Mouse (Mus musculus) adrenal gland, adult 8-10 months (tissue): ENCODE measurements around the gene Kdelc2. TPM values are rescaled to one million over a fixed set of nuclear protein-coding genes. Genes with fewer than 3 reads are reported as not detected.

Experiments
- DNase-seq: peaks from one replicate; pipeline ENCODE4 v3.0.0; 2022
- total RNA-seq, 4 experiments: library from RNA; stranded (reverse); gene quantifications; 2 replicates each; pipeline ENCODE4 v1.2.4; 2022

Kdelc2 gene
- 10 to 100 TPM in 3 of 4 experiments, 1 to 10 TPM in 1; 9.7 to 13.6 (median 10.5) TPM for total RNA-seq

- peak; percentile 76 for DNase-seq
These were observed at the start of gene Kdelc2 for GRCm38 (mm10) chr9:53383951-53384866. Kdelc2 (plus strand) TSS chr9:53384025.

- no peak for DNase-seq
These were observed 48.7 kb upstream of the Kdelc2 start for GRCm38 (mm10) chr9:53335131-53335530.

- DNase-seq, result no peak
These were observed 44.2 kb upstream of the Kdelc2 start for GRCm38 (mm10) chr9:53339603-53340002.

DNA sequence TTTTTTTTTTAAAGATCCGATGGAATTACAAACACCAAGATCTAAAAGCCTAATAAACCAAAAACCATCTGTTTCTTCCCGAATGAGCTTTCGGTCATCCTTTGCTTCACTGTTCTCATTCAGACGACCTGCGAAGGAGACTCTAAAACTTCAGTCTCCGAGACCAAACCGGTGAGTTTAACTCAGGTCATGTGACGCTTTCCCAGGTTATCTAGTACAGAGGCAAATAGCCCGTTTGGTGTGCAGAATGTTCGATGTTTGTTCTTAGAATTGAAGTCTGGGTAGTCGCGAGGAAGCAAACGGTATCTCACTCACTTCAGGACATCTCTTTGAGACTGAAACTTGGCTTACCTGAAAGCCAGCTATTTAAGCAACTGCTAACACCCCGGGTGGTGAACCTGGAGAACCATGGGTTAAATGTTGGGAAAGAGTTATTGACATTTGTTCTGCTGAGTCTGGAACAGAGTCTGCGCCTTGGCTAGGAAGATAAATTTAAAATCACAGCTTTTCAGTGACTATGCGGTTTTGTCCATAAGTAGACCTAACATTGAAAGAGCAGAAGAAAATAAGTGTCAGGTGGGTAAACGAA lies 43.4 kb upstream of the Kdelc2 start:
- no peak for DNase-seq

DNA sequence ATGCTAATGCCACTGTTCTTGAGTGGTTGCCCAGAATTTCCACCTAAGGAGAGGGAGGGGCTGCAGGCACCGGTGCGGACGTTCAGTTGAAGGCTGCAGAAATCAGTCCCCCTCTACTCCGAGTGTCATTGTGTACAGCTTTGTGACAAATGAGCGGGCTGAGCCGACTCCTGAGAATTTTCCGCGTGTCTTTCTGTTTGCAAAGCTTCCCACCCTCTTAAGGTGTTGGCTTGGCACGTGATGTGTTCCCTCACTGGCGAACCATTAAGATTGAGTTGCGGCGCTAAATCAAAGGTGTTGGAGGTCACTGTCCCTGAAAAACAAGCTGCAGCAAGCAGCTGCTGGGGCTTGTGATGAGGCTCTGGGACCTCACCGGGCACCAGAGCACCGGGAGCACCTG lies 42.9 kb upstream of the Kdelc2 start:
- DNase-seq, result no peak

GRCm38 (mm10) chr9:53341981-53342380 lies 41.8 kb upstream of the Kdelc2 start:
- DNase-seq, result no peak

DNA sequence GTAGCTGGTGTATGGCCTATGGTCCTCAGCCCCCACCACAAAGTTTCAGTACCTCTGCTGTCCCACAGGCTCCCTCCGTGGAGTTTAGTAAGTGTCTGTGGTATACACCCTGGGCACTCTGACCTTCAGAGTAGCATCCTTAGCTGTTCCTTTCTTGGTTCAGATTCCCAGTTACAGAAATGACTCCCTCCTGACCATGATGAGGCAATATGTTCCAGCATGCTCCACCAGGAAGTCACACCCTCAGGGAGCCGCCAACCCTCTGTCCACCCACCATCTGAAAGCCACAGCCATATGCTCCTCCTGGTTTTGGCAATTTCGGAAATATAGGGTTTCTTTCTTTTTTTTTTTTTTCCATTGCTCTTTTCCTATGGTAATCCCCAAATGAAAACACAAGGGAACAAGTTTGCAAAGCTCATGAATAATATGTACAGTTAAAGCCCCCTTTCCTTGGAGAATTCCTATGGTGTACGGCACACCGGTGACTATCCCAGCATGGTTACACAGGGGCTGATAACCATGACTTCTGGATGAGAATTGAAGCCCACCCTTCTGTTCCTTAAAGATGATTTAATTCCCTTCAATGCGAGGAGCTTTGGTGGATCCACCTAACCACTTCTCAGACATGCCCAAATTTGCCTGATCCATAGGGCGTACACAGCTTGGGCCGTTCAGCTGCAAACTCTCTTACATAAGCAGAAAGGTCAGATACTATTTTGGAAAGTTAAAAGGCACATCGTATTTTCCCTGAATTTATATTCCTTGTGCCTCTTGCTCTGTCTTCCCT lies 39.0 kb upstream of the Kdelc2 start:
- no peak for DNase-seq

- DNase-seq, result no peak
These were observed 38.1 kb upstream of the Kdelc2 start for GRCm38 (mm10) chr9:53345728-53346127.

DNA sequence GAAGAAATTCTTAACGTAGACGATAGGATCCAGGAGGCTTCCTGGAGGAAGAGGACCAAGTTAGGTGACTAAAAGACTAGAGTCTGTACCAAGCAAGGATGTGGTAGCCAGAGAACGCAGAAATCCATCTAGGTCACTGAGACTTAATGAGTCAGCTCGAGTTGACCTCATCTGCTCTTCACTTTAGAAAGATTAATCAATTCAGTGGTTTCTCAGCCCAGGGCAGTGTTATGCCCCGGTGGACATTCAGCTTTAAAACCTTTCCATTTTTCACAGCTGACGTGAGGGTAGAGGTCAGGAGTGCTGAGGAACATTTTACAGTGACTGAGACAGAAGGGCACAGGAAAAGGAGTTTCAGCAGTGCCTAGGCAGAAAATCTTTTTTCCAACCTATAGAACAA lies 37.4 kb upstream of the Kdelc2 start:
- no peak for DNase-seq

DNA sequence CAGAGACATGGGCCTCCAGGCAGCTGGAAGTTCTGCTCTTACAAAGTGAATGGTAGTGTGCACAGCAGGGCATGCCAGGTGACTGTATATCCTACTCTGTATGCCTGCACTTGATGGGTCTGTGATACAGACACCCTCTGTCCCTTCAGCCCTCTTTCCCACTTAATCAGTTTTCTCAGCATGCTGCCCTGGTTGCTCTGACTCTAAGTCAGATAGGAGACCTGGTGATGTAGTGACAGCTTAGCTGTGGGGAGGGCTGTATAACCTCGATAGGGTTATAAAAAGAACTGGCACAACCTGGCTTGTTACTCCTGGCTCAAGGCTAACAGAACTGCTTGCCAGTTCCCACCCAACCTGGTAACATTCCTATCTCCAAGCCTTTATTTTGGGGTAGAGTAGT lies 34.6 kb upstream of the Kdelc2 start:
- DNase-seq, result no peak

DNA sequence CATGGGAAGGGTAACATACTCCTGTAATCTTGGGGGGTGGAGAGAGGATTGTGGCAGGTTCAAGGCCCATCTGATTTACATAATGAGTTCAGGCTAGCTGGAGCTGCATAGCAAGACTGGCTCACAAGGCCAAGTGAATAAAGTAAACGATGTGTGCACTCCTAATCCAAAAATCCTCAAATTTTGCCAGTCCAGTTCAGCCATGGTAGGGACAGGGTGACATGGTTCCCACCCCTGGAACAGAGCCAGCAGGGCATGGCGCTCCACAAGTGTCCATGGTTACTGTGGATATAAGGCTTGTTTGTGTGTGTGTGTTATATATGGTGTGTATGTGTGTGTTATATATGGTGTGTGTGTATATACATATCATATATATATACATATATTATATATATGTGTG lies 33.5 kb upstream of the Kdelc2 start:
- no peak for DNase-seq

DNA sequence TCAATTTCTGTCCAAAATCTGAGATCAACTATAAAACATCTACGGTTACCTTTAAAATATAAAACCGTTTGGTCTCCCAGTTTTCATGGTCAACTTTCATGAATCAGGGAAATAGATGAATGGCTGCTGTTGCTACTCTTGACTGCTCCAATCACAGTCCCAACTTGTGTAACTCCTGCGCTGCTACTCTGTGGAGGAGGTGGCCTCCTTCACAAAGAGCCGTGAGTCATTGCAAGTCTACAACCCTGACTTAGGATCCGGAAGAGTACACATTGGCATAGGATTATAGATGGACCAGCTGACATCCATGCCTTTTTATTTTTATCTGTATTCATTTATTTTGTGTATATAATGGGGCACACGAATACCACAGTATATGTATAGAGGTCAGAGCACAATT lies 31.9 kb upstream of the Kdelc2 start:
- DNase-seq, result no peak

DNA sequence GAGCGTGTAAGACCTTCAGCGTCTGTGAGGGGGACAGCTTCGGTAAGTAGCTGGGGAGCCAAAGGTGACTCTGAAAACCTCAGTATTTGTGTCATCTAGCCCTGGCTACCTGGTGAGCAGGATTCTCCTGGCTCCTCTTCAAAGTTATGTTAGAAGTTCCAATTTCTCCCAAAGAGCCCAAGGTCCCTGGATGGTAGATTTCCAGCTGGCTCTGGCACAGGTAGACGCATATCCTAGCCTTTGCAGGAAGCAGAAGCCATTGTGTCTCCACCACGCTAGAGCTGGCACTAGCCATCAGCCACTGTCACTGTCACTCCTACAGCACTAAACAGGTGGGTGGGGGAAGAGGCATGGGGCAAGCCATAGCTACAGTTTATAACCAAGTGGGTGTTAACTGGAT lies 30.7 kb upstream of the Kdelc2 start:
- no peak for DNase-seq

- DNase-seq, result no peak
These were observed 27.3 kb upstream of the Kdelc2 start for GRCm38 (mm10) chr9:53356219-53357155.

DNA sequence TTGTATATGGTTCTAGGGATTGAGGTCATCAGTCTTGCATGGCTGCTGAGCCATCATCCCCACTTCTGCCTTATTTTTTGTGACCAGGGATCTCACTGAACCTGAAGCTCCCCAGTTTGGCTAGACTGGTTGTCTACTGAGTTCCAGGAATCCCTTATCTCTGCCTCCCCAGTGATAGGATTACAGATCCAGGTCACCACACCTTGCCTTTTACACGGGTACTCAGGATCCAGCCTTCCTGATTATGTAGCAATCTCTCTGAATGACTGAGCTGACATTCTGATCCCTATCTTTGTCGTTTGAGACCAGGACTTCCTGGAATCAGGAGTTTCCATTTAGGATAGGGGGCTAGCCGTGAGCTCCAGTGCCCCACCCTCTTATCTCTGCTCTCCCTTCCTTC lies 12.5 kb upstream of the Kdelc2 start:
- no peak for DNase-seq

DNA sequence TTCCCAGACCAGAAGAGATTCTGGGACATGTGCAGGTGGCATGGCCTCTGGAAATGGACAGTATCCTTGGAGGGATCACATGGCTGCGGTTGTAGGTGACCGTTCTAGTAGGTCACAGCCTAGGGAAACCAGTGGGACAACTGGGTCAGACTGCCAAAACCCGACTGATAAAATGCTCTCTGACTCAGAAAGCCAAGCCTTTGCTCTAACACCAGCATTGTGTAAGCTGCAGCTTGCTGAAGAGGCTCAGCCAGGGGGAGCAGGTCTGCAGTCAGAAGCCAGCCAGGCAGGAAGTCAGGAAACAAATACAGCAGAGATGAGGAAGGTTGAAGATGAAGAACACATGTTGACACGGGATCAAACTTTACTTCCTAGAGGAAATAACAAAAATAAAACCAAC lies 7.9 kb upstream of the Kdelc2 start:
- peak; percentile 50 for DNase-seq

DNA sequence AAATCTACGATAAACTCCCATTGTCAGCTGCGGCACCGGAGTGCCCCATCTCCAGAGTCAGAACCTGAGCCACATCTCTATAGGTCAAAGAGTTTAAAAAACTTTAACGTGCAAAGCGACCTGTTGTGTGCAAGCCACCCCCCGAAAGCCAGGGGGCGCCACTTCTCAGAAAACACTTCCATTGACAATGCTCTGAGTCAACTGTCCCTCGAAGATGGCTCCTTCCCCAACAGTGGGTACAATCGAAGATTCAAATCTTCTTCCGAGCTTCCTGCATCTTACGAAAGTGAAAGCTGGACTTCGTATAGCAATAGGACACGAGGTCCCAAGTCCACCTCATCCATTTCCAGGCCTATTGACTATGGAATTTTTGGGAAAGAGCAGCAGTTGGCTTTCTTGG lies 7.0 kb upstream of the Kdelc2 start:
- no peak for DNase-seq

- DNase-seq, result no peak
These were observed 6.2 kb upstream of the Kdelc2 start for GRCm38 (mm10) chr9:53377597-53377996.

GRCm38 (mm10) chr9:53378171-53378570 lies 5.7 kb upstream of the Kdelc2 start:
- DNase-seq, result no peak

GRCm38 (mm10) chr9:53380595-53380994 lies 3.2 kb upstream of the Kdelc2 start:
- DNase-seq, result no peak

DNA sequence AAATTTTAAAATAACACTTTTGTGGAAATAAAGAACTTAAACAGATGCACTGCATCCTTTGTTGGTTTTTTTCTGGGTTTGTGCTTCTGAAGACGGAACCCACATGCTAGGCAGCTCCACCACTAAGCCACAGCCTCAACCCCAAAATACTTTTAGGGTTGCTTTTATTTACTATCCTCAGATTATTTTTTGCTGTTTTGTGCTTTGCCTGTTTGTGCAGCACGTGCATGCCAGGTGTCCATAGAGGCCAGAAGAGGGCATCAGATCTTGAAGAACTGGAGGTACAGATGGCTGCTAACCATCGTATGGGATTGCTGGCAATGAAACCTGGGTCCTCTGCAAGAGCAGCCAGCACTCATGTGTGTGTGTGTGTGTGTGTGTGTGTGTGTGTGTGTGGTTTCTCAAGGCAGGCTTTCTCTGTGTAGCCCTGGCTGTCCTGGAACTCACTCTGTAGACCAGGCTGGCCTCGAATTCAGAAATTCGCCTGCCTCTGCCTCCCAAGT lies 2.7 kb upstream of the Kdelc2 start:
- DNase-seq, result no peak

DNA sequence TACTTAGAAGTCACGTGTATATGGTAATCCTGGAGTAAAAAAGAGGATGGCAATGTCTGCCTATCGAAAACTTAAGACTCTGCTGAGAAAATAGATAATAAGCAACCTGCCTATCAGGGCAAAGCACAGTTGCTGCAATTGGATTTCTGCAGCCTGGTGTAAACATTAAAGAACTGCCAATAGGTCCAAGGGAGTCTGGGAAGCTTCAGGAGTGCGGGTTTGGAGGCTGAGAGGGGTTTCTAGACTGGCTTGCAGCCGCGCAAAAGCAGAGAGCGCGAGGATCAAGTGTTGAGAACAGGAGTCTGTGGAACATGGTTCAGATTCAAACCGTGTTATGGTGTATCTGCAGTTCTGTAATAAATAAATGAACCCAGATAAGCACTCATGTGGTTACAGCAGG lies 1.0 kb downstream of the Kdelc2 start:
- no peak for DNase-seq
